Mouse (Mus musculus): ENCODE results near the gene Naa60. TPM values are rescaled to one million over a fixed set of nuclear protein-coding genes. Genes with fewer than 3 reads are reported as not detected.
A peak's percentile ranks its signal among the peaks of the same experiment; 100 is the strongest.

The Naa60 gene
- 112 and 113 TPM in 2 replicates for polyA plus RNA-seq (2012; rRNA removed)

- TF ChIP-seq POLR2A (IDR thresholded peaks at IDR 0.05; ENCODE audit: extremely low read depth, insufficient read depth, low read length) = no peak; the same call in 1 of the 2 replicates
- no peak for TF ChIP-seq CTCF (IDR thresholded peaks at IDR 0.05; ENCODE audit: extremely low read depth, insufficient read depth, low read length)
These were observed at the start of gene Naa60 for GRCm38 (mm10) chr16:3872216-3873047. Gene Naa60 (plus strand): TSS chr16:3872375.

GRCm38 (mm10) chr16:3828021-3828420, 44.2 kb upstream of the Naa60 start:
- Histone ChIP-seq H3K4me1 (ENCODE audit: control insufficient read depth, insufficient read depth, low read length) (no peaks in the 10 kb centered on the region), H3K27ac (ENCODE audit: insufficient read depth, low read length) (no peak overlapping the region), H3K4me3 (ENCODE audit: insufficient read depth, low read length) (no peak overlapping the region)
- TF ChIP-seq CTCF (IDR thresholded peaks at IDR 0.05; ENCODE audit: extremely low read depth, insufficient read depth, low read length) (no peak), POLR2A (IDR thresholded peaks at IDR 0.05; ENCODE audit: extremely low read depth, insufficient read depth, low read length) (no peak)

More at GRCm38 (mm10) chr16:3872216-3873047, at the start of gene Naa60:
- Histone ChIP-seq H3K4me3 (ENCODE audit: insufficient read depth, low read length) (peak within 1 kb of the TSS; percentile 40), H3K4me1 (ENCODE audit: control insufficient read depth, insufficient read depth, low read length) (0 out of 2 replicates have a peak, but pooled peaks cover 1% of the 10 kb centered on the region), H3K27ac (ENCODE audit: insufficient read depth, low read length) (no peak within 1 kb of the TSS)

GRCm38 (mm10) chr16:3829727-3830126, 42.4 kb upstream of the Naa60 start:
- Histone ChIP-seq H3K4me1 (ENCODE audit: control insufficient read depth, insufficient read depth, low read length) (no peaks in the 10 kb centered on the region), H3K4me3 (ENCODE audit: insufficient read depth, low read length) (no peak overlapping the region), H3K27ac (ENCODE audit: insufficient read depth, low read length) (no peak overlapping the region)

GRCm38 (mm10) chr16:3830588-3831109, 41.5 kb upstream of the Naa60 start, which contains the start of gene Olfr15:
Gene Olfr15 (plus strand): TSS chr16:3830878.
- H3K4me1 ChIP-seq (ENCODE audit: control insufficient read depth, insufficient read depth, low read length) = no peaks in the 10 kb centered on the region
- TF ChIP-seq POLR2A (IDR thresholded peaks at IDR 0.05; ENCODE audit: extremely low read depth, insufficient read depth, low read length) (no peak), CTCF (IDR thresholded peaks at IDR 0.05; ENCODE audit: extremely low read depth, insufficient read depth, low read length) (no peak)
- H3K4me3 ChIP-seq (ENCODE audit: insufficient read depth, low read length) = no peak within 1 kb of the TSS
- no peak within 1 kb of the TSS for H3K27ac ChIP-seq (ENCODE audit: insufficient read depth, low read length)

More at GRCm38 (mm10) chr16:3829727-3830126, 42.4 kb upstream of the Naa60 start:
- TF ChIP-seq CTCF (IDR thresholded peaks at IDR 0.05; ENCODE audit: extremely low read depth, insufficient read depth, low read length) (no peak), POLR2A (IDR thresholded peaks at IDR 0.05; ENCODE audit: extremely low read depth, insufficient read depth, low read length) (no peak)

- no peaks in the 10 kb centered on the region for H3K4me1 ChIP-seq (ENCODE audit: control insufficient read depth, insufficient read depth, low read length)
- no peak overlapping the region for H3K4me3 ChIP-seq (ENCODE audit: insufficient read depth, low read length)
- no peak for TF ChIP-seq POLR2A (IDR thresholded peaks at IDR 0.05; ENCODE audit: extremely low read depth, insufficient read depth, low read length)
- TF ChIP-seq CTCF (IDR thresholded peaks at IDR 0.05; ENCODE audit: extremely low read depth, insufficient read depth, low read length) = no peak
- no peak overlapping the region for H3K27ac ChIP-seq (ENCODE audit: insufficient read depth, low read length)
These were observed 36.7 kb upstream of the Naa60 start for GRCm38 (mm10) chr16:3835461-3835860.

- H3K27ac ChIP-seq (ENCODE audit: insufficient read depth, low read length) = no peak overlapping the region
- no peak overlapping the region for H3K4me3 ChIP-seq (ENCODE audit: insufficient read depth, low read length)
- TF ChIP-seq CTCF (IDR thresholded peaks at IDR 0.05; ENCODE audit: extremely low read depth, insufficient read depth, low read length) (peak; percentile 54), POLR2A (IDR thresholded peaks at IDR 0.05; ENCODE audit: extremely low read depth, insufficient read depth, low read length) (no peak)
- no peaks in the 10 kb centered on the region for H3K4me1 ChIP-seq (ENCODE audit: control insufficient read depth, insufficient read depth, low read length)
These were observed 32.9 kb upstream of the Naa60 start for GRCm38 (mm10) chr16:3839157-3839885.

GRCm38 (mm10) chr16:3842989-3843388, 29.2 kb upstream of the Naa60 start:
- Histone ChIP-seq H3K4me3 (ENCODE audit: insufficient read depth, low read length) (no peak overlapping the region), H3K4me1 (ENCODE audit: control insufficient read depth, insufficient read depth, low read length) (no peaks in the 10 kb centered on the region; the same call in 1 of the 2 replicates), H3K27ac (ENCODE audit: insufficient read depth, low read length) (no peak overlapping the region)
- no peak for TF ChIP-seq CTCF (IDR thresholded peaks at IDR 0.05; ENCODE audit: extremely low read depth, insufficient read depth, low read length)
- no peak for TF ChIP-seq POLR2A (IDR thresholded peaks at IDR 0.05; ENCODE audit: extremely low read depth, insufficient read depth, low read length)

- Histone ChIP-seq H3K4me1 (ENCODE audit: control insufficient read depth, insufficient read depth, low read length) (peaks cover under 1% of the 10 kb centered on the region; the same call in 1 of the 2 replicates), H3K27ac (ENCODE audit: insufficient read depth, low read length) (no peak overlapping the region)
- TF ChIP-seq CTCF (IDR thresholded peaks at IDR 0.05; ENCODE audit: extremely low read depth, insufficient read depth, low read length) (no peak), POLR2A (IDR thresholded peaks at IDR 0.05; ENCODE audit: extremely low read depth, insufficient read depth, low read length) (no peak)
These were observed 28.4 kb upstream of the Naa60 start for GRCm38 (mm10) chr16:3843796-3844195.

More at GRCm38 (mm10) chr16:3843796-3844195, 28.4 kb upstream of the Naa60 start:
- no peak overlapping the region for H3K4me3 ChIP-seq (ENCODE audit: insufficient read depth, low read length)
